Mouse (Mus musculus) left cerebral cortex, postnatal 36 days (tissue): ENCODE measurements around the gene Rnd2. TPM values are rescaled to one million over a fixed set of nuclear protein-coding genes. Genes with fewer than 3 reads are reported as not detected.

ENCODE experiments used
- DNase-seq, 2 experiments: peaks; one replicate each; pipeline ENCODE4 v3.0.0; 2021 to 2022; ENCODE audit warnings: low spot score in 2 of 2, mixed read lengths in 1 of 2
- intact Hi-C: fragments of 180-260 bp; cut with DNase I; formaldehyde crosslinking; loops from one replicate; pipeline ENCODE4 v1.15.1; 2025
- microRNA-seq: library from miRNA; unstranded; fragments of <30 nt; microRNA quantifications from one replicate; pipeline ENCODE4 v1.2.0, GENCODE M21; 2022
- total RNA-seq, 2 experiments: library from RNA; stranded (reverse); gene quantifications; 2 replicates each; pipeline ENCODE4 v1.2.3; 2021

Rnd2 gene
- total RNA-seq, 2 experiments from 2014 or later = 139 to 164 TPM

DNA sequence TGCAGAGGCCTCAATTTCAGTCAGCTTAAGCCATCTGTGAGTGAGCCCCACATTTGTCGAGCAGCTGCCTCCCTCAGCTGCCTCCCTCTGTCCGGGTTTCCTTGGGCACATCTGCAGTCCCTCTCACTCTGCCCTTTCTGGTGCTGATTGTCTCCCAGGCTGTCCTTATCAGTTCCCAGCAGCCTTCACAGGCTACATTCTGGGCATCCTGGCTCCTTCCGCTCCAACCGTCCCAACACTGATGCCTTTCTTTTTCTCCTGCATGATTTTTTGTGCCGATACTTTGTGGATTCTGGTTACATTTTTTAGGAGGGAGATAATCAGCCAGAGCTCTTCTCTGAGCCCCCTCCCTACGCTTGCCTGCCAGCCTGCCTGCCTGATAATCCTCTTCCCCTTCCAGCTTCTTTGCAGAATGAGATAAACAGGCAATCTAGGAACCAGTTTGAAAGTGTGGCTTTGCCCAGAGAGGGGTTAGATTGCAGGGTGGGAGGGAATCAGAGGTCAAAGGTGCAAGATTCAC is 20.8 kb downstream of the Rnd2 start:
- intact Hi-C loops = no loop called here
- no peak for DNase-seq

DNA sequence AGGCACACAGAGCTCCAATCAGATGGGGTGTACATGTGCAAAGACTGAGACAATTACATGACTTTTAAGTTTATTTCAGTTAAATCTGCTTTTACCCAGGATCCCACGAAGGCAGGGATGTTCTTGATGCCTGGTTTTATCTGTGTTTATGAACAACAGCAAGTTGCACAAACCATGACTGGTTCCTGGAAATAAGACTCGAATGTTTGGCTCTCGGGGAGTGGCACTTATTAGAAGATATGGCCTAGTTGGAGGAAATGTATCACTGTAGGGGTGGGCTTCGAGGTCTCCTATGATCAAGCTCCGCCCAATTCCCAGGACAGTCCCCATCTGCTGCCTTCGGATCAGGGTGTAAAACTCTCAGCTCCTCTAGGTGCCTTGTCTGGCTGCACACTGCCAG is 21.3 kb downstream of the Rnd2 start:
- no peak for DNase-seq
- intact Hi-C loops = no loop called here

DNA sequence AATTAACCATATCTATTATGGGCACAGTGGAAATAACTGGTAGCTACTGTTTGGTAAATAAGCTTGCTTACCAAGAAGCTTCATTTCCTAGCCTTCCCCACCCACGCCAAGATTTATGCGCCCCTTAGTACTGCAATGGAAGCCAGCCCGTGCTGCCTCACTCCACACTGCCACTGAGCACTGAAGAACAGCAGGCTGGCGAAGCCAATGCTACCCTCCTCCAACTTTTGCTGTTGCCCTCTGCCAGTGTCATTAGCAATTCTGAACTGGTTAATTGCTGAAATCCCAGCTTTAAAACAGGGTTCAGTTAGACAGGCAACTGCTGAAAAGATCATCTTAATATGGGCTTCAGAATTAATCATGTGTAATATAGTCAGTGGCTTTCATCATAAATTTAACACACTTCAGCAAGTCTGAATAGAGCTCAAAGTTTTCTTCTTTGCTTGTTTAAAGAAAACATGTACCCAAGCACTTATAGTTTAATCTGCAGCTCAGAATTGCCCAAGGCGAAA is 41.5 kb downstream of the Rnd2 start:
- intact Hi-C loops = no loop called here
- DNase-seq = no peak

DNA sequence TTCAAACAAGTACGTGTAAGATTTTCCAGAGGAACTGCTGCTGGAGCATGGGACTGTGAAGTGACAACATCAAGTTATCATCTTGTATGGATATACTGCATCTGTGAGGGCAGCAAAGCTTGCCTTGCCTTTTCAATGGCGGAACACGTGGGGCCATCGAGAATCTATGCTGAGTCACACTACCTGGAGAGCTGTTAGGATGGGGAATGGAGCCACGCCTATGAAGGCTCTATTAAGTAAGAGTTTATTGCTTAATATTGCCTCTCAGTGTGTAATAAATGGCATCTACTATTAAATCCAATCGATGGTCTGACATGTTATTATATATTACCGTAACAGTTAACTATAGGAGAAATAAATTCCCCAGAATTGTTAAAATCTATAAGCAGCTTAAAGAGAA is 42.3 kb downstream of the Rnd2 start:
- DNase-seq = no peak
- intact Hi-C loops = no loop called here

DNA sequence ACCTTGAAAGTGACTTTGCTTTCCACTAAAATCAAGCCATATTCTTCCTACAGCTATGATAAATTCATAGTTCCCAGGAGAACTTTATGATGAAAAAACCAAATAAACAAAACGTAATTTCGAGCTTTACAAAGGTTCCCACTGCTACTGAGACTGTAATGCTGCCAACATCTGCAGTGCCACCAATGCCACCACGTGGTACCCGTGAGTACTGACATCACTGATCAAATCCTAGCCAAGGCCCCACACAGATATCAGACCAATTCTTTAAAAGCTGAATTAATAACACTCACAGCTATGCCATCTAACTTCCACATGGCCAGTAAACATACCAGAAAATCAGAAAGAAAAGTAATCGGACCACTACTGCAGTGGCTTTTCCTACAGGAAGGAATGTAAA is 54.1 kb downstream of the Rnd2 start:
- no peak for DNase-seq
- intact Hi-C loops = loop anchor here (2.0 kb wide), 1 partner anchor 50 kb away; no protein-coding TSS in a partner anchor

DNA sequence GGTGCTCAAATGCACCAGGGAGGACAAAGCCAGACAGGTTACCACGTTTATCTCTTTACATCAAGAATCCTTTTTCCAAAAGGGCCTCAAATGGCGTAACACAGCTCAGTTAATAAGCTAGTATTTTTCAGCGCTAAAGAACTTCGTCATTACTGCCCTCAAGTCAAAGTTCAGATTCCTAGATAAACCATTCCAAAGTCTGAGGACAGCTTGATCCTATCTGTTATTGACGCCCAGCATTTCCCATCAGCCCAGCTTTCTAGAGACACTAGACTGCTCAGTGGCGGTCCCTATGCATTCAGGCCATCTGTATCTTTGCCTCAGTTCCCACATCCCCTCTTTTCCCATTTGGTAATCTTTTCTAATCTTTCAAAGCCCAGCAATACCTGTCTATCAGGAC is 54.6 kb downstream of the Rnd2 start:
- DNase-seq = no peak
- intact Hi-C loops = loop anchor here (2.0 kb wide), 1 partner anchor 51 kb away; no protein-coding TSS in a partner anchor

Small RNA genes lying within 50 kb of the gene (microRNA-seq; reads per million reads assigned to microRNA genes)
- 1.0 reads per million for gene Mir6929

Other genes starting within 250 kb of the Rnd2 start
- gene Ezh1, start 238.5 kb upstream of the Rnd2 start, total RNA-seq = 10 to 100 TPM; 47.8 to 52.1 TPM
- 10 to 100 TPM; 33.2 to 39.4 TPM for gene Ramp2, start 219.0 kb upstream of the Rnd2 start, total RNA-seq
- 10 to 100 TPM; 62.0 to 63.0 TPM for gene Vps25, start 211.3 kb upstream of the Rnd2 start, total RNA-seq
- 1 to 10 TPM; 4.3 to 8.4 TPM for gene Wnk4, start 204.4 kb upstream of the Rnd2 start, total RNA-seq
- under 1 TPM; 0.42 to 0.84 TPM for gene Cntd1, start 186.0 kb upstream of the Rnd2 start, total RNA-seq
- 100 to 1,000 TPM in 1 of 2 experiments, 10 to 100 TPM in 1; 97.7 to 112 TPM for gene Coa3, start 185.9 kb upstream of the Rnd2 start, total RNA-seq
- gene Becn1, start 162.7 kb upstream of the Rnd2 start, total RNA-seq = 100 to 1,000 TPM; 206 to 237 TPM
- gene Psme3, start 148.8 kb upstream of the Rnd2 start, total RNA-seq = 100 to 1,000 TPM; 114 to 133 TPM
- gene Aoc2, start 139.9 kb upstream of the Rnd2 start, total RNA-seq = 1 to 10 TPM; 4.4 to 7.2 TPM
- under 1 TPM; 0.76 to 0.79 TPM for gene Aoc3, start 134.4 kb upstream of the Rnd2 start, total RNA-seq
- gene G6pc, start 97.4 kb upstream of the Rnd2 start, total RNA-seq = not detected
- 10 to 100 TPM; 42.1 to 45.6 TPM for gene Aarsd1, start 47.4 kb upstream of the Rnd2 start, total RNA-seq
- gene Gm27029, start 40.2 kb upstream of the Rnd2 start, total RNA-seq = 1 to 10 TPM; 5.5 to 7.6 TPM
- gene Rundc1, start 39.9 kb upstream of the Rnd2 start, total RNA-seq = 10 to 100 TPM; 32.7 to 40.6 TPM
- 1 to 10 TPM; 3.3 to 4.7 TPM for gene Ptges3l, start 39.7 kb upstream of the Rnd2 start, total RNA-seq
- gene Rpl27, start 22.7 kb upstream of the Rnd2 start, total RNA-seq = 10 to 100 TPM; 32.6 to 46.9 TPM
- 1 to 10 TPM; 3.2 to 3.4 TPM for gene Ifi35, start 16.6 kb upstream of the Rnd2 start, total RNA-seq
- gene Vat1, start 1.2 kb downstream of the Rnd2 start, total RNA-seq = 10 to 100 TPM; 33.9 to 36.1 TPM
- 1 to 10 TPM in 1 of 2 experiments, under 1 TPM in 1; 0.96 to 1.0 TPM for gene Brca1, start 87.0 kb downstream of the Rnd2 start, total RNA-seq
- gene Nbr1, start 87.2 kb downstream of the Rnd2 start, total RNA-seq = 100 to 1,000 TPM; 131 to 145 TPM
- 1 to 10 TPM; 1.2 to 1.6 TPM for gene Tmem106a, start 117.2 kb downstream of the Rnd2 start, total RNA-seq
- not detected for gene Gm11634, start 134.3 kb downstream of the Rnd2 start, total RNA-seq
- 1 to 10 TPM; 6.0 to 6.5 TPM for gene Rdm1, start 162.2 kb downstream of the Rnd2 start, total RNA-seq
- 10 to 100 TPM; 18.3 to 38.8 TPM for gene Arl4d, start 200.5 kb downstream of the Rnd2 start, total RNA-seq